Mouse (Mus musculus) CH12.LX (cell line): ENCODE results near the gene Slc39a1.

Source experiments
- CTCF ChIP-seq, 2 experiments: IDR thresholded peaks in 1 of 2; conservative IDR thresholded peaks in 1 of 2; 2 replicates each; pipeline ENCODE4 v1.5.1; 2011 to 2012; ENCODE audit warnings: low read depth in 2 of 2, low read length in 2 of 2, improper control_type of control experiment in 1 of 2, inconsistent platforms in 1 of 2, mild to moderate bottlenecking in 1 of 2, moderate library complexity in 1 of 2
- EP300 ChIP-seq: IDR thresholded peaks from 2 replicates; pipeline ENCODE4 v1.6.1; 2011; ENCODE audit warnings: low read length, improper control_type of control experiment
- HCFC1 ChIP-seq: IDR thresholded peaks from 2 replicates; pipeline ENCODE4 v1.6.1; 2012; ENCODE audit warnings: low read depth, mild to moderate bottlenecking, inconsistent platforms, low read length, improper control_type of control experiment
- JUN ChIP-seq: IDR thresholded peaks from 2 replicates; pipeline ENCODE4 v1.6.1; 2011; ENCODE audit warnings: low read depth, mild to moderate bottlenecking, low read length, improper control_type of control experiment, moderate library complexity; ENCODE audit not compliant: insufficient read depth
- MAZ ChIP-seq: IDR thresholded peaks from 2 replicates; pipeline ENCODE4 v1.6.1; 2012; ENCODE audit warnings: low read depth, mild to moderate bottlenecking, inconsistent platforms, low read length, improper control_type of control experiment, moderate library complexity
- MYC ChIP-seq: IDR thresholded peaks from 2 replicates; pipeline ENCODE4 v1.6.1; 2011; ENCODE audit warnings: low read depth, mild to moderate bottlenecking, improper control_type of control experiment, low read length
- POLR2A ChIP-seq: IDR thresholded peaks from 2 replicates; pipeline ENCODE4 v1.6.1; 2011; ENCODE audit warnings: low read depth, mild to moderate bottlenecking, improper control_type of control experiment, low read length
- SIN3A ChIP-seq: IDR thresholded peaks from 2 replicates; pipeline ENCODE4 v1.6.1; 2012; ENCODE audit warnings: low read length, improper control_type of control experiment, inconsistent platforms
- TCF12 ChIP-seq: IDR thresholded peaks from 2 replicates; pipeline ENCODE4 v1.6.1; 2014; ENCODE audit warnings: low read depth, mild to moderate bottlenecking, inconsistent platforms, low read length, improper control_type of control experiment
- UBTF ChIP-seq: IDR thresholded peaks from 2 replicates; pipeline ENCODE4 v1.6.1; 2012; ENCODE audit warnings: low read depth, mild to moderate bottlenecking, inconsistent platforms, low read length, improper control_type of control experiment, moderate library complexity
- ZKSCAN1 ChIP-seq: IDR thresholded peaks from 2 replicates; pipeline ENCODE4 v1.6.1; 2012; ENCODE audit warnings: low read depth, inconsistent platforms, low read length, improper control_type of control experiment, borderline replicate concordance

GRCm38 (mm10) chr3:90273855-90274254, 25.9 kb downstream of the Slc39a1 start:
- TF ChIP-seq POLR2A, result no peak
- no peak for TF ChIP-seq MAZ
- no peak for TF ChIP-seq CTCF (conservative IDR thresholded peaks at IDR 0.05 in 1 of 2, IDR thresholded peaks at IDR 0.05 in 1 of 2; ENCODE audit: low read depth in 2 of 2, low read length in 2 of 2)
- no peak for TF ChIP-seq MYC
- no peak for TF ChIP-seq ZKSCAN1
- no peak for TF ChIP-seq EP300
- no peak for TF ChIP-seq UBTF
- TF ChIP-seq TCF12, result no peak
- no peak for TF ChIP-seq HCFC1
- no peak for TF ChIP-seq JUN
- no peak for TF ChIP-seq SIN3A
